12 mouse cellular contexts compared by ENCODE assay signal in genomic region chr8:88578413-88579175, GRCm38 (mm10). TPM values are rescaled to one million over a fixed set of nuclear protein-coding genes. Genes with fewer than 3 reads are reported as not detected.
DNase-seq lines count a peak whose midpoint lies in the region; ATAC-seq and TF ChIP-seq lines count a peak whose summit lies in the region.
"Had no signal": no experiment of that assay in that cellular context is flagged by ENCODE, and none has a peak within 500 bp of the region (broad histone marks: within the 10 kb centered on the region; RNA-seq: fewer than 3 reads in every experiment).

No protein-coding gene starts in this region.

- ATAC-seq in kidney, postnatal 0 days (replicated peaks; ENCODE audit: low FRiP score, low read depth): no peak
- ATAC-seq in embryonic facial prominence, embryonic 14.5 days (ENCODE audit: low read depth): no peak
- ATAC-seq in hindbrain, embryonic 13.5 days (ENCODE audit: low FRiP score): peak; percentile 56; the same call in 1 of the 2 replicates
- no peak for ATAC-seq in midbrain, embryonic 14.5 days (ENCODE audit: low FRiP score, low TSS enrichment)

- peak; percentile 50 for DNase-seq in kidney, postnatal 0 days (ENCODE audit: low spot score)
- DNase-seq in kidney, adult 18-20 months: no peak
- DNase-seq in embryonic facial prominence, embryonic 14.5 days (ENCODE audit: low spot score): peak; percentile 39
- DNase-seq in midbrain, embryonic 14.5 days: no peak
- DNase-seq in layer of hippocampus, adult 11-12 months (ENCODE audit: low spot score): no peak
- DNase-seq in left cerebral cortex, postnatal 10 days (ENCODE audit: extremely low spot score in 1 of 2, low spot score in 2 of 2): no peak
- no peak for DNase-seq in left cerebral cortex, adult 11 months (ENCODE audit: low spot score)
- DNase-seq: adrenal gland, postnatal 36 days; cerebellum, adult 11-12 months had no signal

- no peak for TF ChIP-seq CTCF in kidney, postnatal 0 days (IDR thresholded peaks at IDR 0.05; ENCODE audit: low read depth)

- no peaks in the 10 kb centered on the region for H3K9me3 ChIP-seq in kidney, postnatal 0 days (replicated peaks; ENCODE audit: low read length)
- H3K9me3 ChIP-seq in embryonic facial prominence, embryonic 14.5 days (ENCODE audit: control insufficient read depth, low read length): no peaks in the 10 kb centered on the region
- H3K9me3 ChIP-seq in hindbrain, embryonic 13.5 days: no peaks in the 10 kb centered on the region
- no peaks in the 10 kb centered on the region for H3K9me3 ChIP-seq in midbrain, embryonic 14.5 days (ENCODE audit: control insufficient read depth, low read length)
- H3K9me3 ChIP-seq: embryonic facial prominence, embryonic 13.5 days had no signal

- H3K27ac ChIP-seq in kidney, postnatal 0 days: 0 out of 2 replicates have a peak overlapping the region, but pooled peaks have one; percentile 25
- 0 out of 2 replicates have a peak overlapping the region, but pooled peaks have one; percentile 28 for H3K27ac ChIP-seq in embryonic facial prominence, embryonic 14.5 days (replicated peaks; ENCODE audit: low read depth, low read length)
- peak overlapping the region; percentile 1 for H3K27ac ChIP-seq in hindbrain, embryonic 13.5 days
- H3K27ac ChIP-seq in midbrain, embryonic 14.5 days (replicated peaks; ENCODE audit: low read depth, low read length): peak overlapping the region; percentile 20; the same call in 1 of the 2 replicates
- H3K27ac ChIP-seq: embryonic facial prominence, embryonic 13.5 days; liver, embryonic 14.5 days had no signal

- no peak overlapping the region for H3K4me2 ChIP-seq in kidney, postnatal 0 days (ENCODE audit: low read length)
- no peak overlapping the region for H3K4me2 ChIP-seq in embryonic facial prominence, embryonic 14.5 days (ENCODE audit: low read depth, low read length)
- no peak overlapping the region for H3K4me2 ChIP-seq in hindbrain, embryonic 13.5 days
- no peak overlapping the region for H3K4me2 ChIP-seq in midbrain, embryonic 14.5 days (ENCODE audit: low read length)
- H3K4me2 ChIP-seq: embryonic facial prominence, embryonic 13.5 days had no signal

- no peaks in the 10 kb centered on the region for H3K27me3 ChIP-seq in kidney, postnatal 0 days (ENCODE audit: insufficient read depth, low read length)
- H3K27me3 ChIP-seq in embryonic facial prominence, embryonic 14.5 days (replicated peaks; ENCODE audit: control insufficient read depth, insufficient read depth, low read length): no peaks in the 10 kb centered on the region
- no peaks in the 10 kb centered on the region for H3K27me3 ChIP-seq in hindbrain, embryonic 13.5 days
- H3K27me3 ChIP-seq in midbrain, embryonic 14.5 days (ENCODE audit: control insufficient read depth, insufficient read depth, low read length): no peaks in the 10 kb centered on the region
- H3K27me3 ChIP-seq: embryonic facial prominence, embryonic 13.5 days had no signal

- intact Hi-C loops in left cerebral cortex, postnatal 10 days (cut with DNase I): no loop called here

- peaks cover 44% of the 10 kb centered on the region for H3K4me1 ChIP-seq in kidney, postnatal 0 days (replicated peaks; ENCODE audit: insufficient read depth, low read length)
- peaks cover 21% of the 10 kb centered on the region for H3K4me1 ChIP-seq in embryonic facial prominence, embryonic 14.5 days (ENCODE audit: control insufficient read depth, insufficient read depth, low read length)
- H3K4me1 ChIP-seq in hindbrain, embryonic 13.5 days (replicated peaks): peaks cover 53% of the 10 kb centered on the region
- H3K4me1 ChIP-seq in midbrain, embryonic 14.5 days (ENCODE audit: control insufficient read depth, insufficient read depth, low read length): peaks cover 28% of the 10 kb centered on the region

- H3K4me3 ChIP-seq in kidney, postnatal 0 days (replicated peaks; ENCODE audit: low read depth, low read length): no peak overlapping the region
- no peak overlapping the region for H3K4me3 ChIP-seq in embryonic facial prominence, embryonic 14.5 days (ENCODE audit: low read depth, low read length)
- no peak overlapping the region for H3K4me3 ChIP-seq in hindbrain, embryonic 13.5 days
- no peak overlapping the region for H3K4me3 ChIP-seq in midbrain, embryonic 14.5 days (replicated peaks; ENCODE audit: low read depth, low read length)
- H3K4me3 ChIP-seq: embryonic facial prominence, embryonic 13.5 days had no signal

- no peak overlapping the region for H3K9ac ChIP-seq in kidney, postnatal 0 days (ENCODE audit: low read depth, low read length)
- no peak overlapping the region for H3K9ac ChIP-seq in embryonic facial prominence, embryonic 14.5 days (ENCODE audit: low read depth, low read length)
- no peak overlapping the region for H3K9ac ChIP-seq in hindbrain, embryonic 13.5 days
- no peak overlapping the region for H3K9ac ChIP-seq in midbrain, embryonic 14.5 days (replicated peaks; ENCODE audit: low read length)
- H3K9ac ChIP-seq: liver, embryonic 14.5 days had no signal

- H3K36me3 ChIP-seq in kidney, postnatal 0 days (ENCODE audit: insufficient read depth, low read length): no peaks in the 10 kb centered on the region
- H3K36me3 ChIP-seq in embryonic facial prominence, embryonic 14.5 days (ENCODE audit: control insufficient read depth, insufficient read depth, low read length): peaks cover 22% of the 10 kb centered on the region; the same call in 1 of the 2 replicates
- H3K36me3 ChIP-seq in hindbrain, embryonic 13.5 days: peaks cover 3% of the 10 kb centered on the region; the same call in 1 of the 2 replicates
- H3K36me3 ChIP-seq in midbrain, embryonic 14.5 days (ENCODE audit: control insufficient read depth, insufficient read depth, low read length): no peaks in the 10 kb centered on the region

- 63% methylated on average over 14 of the region's 14 CpGs for WGBS in kidney, postnatal 0 days
- WGBS in embryonic facial prominence, embryonic 14.5 days: 67% methylated on average over 14 of the region's 14 CpGs
- WGBS in hindbrain, embryonic 13.5 days: 50% methylated on average over 14 of the region's 14 CpGs
- WGBS in midbrain, embryonic 14.5 days: 66% methylated on average over 14 of the region's 14 CpGs

RNA-seq across cellular contexts. Expression of gene Snx20, which starts 57.3 kb away (rescaled TPM):
- 2.9 and 3.0 TPM in 2 replicates for polyA plus RNA-seq in kidney, postnatal 0 days (2015; fragmentation: Nextera tagmentation; extraction: Ambion mirVana)
- 2.7 and 4.2 TPM in 2 replicates for polyA plus RNA-seq in embryonic facial prominence, embryonic 14.5 days (2014; fragmentation: Nextera tagmentation; extraction: Ambion mirVana)
- polyA plus RNA-seq in hindbrain, embryonic 13.5 days (2015; fragmentation: Nextera tagmentation; extraction: Ambion mirVana): 1.2 and 1.3 TPM in 2 replicates
- polyA plus RNA-seq in midbrain, embryonic 14.5 days (2014; fragmentation: Nextera tagmentation; extraction: Ambion mirVana): 0.82 and 1.1 TPM in 2 replicates
- total RNA-seq in left cerebral cortex, postnatal 10 days (2021): 1 to 10 TPM; 1.4 to 1.6 TPM

RNA-seq across cellular contexts. Expression of gene Nkd1, which starts 57.4 kb away (rescaled TPM):
- polyA plus RNA-seq in kidney, postnatal 0 days (2015; fragmentation: Nextera tagmentation; extraction: Ambion mirVana): 64.6 and 68.1 TPM in 2 replicates
- polyA plus RNA-seq in embryonic facial prominence, embryonic 14.5 days (2014; fragmentation: Nextera tagmentation; extraction: Ambion mirVana): 46.4 and 50.4 TPM in 2 replicates
- polyA plus RNA-seq in hindbrain, embryonic 13.5 days (2015; fragmentation: Nextera tagmentation; extraction: Ambion mirVana): 53.8 and 76.0 TPM in 2 replicates
- 46.2 and 66.4 TPM in 2 replicates for polyA plus RNA-seq in midbrain, embryonic 14.5 days (2014; fragmentation: Nextera tagmentation; extraction: Ambion mirVana)
- 10 to 100 TPM; 17.2 to 24.4 TPM for total RNA-seq in left cerebral cortex, postnatal 10 days (2021)

Comparison
In these comparisons a context has a peak if more than half of its experiments do, and no peak if none do; other contexts are left out.
1. DNase-seq: peak in kidney, postnatal 0 days (single experiment) and embryonic facial prominence, embryonic 14.5 days (single experiment); none in kidney, adult 18-20 months (single experiment), midbrain, embryonic 14.5 days (single experiment), layer of hippocampus, adult 11-12 months (single experiment), left cerebral cortex, postnatal 10 days (0 of 2) and left cerebral cortex, adult 11 months (single experiment).
2. Peak in every context shown above with its lines, with median percentiles within 50 percentile points of each other: H3K27ac ChIP-seq.